Mouse (Mus musculus): Measurements from ENCODE around the gene Cask. TPM values are rescaled to one million over a fixed set of nuclear protein-coding genes. Genes with fewer than 3 reads are reported as not detected.

The Cask gene
- polyA plus RNA-seq (2014; fragmentation: Illumina TruSeq; extraction: RNeasy Lipid Tissue Mini Kit (QIAGEN cat#74804); ENCODE audit: low read depth, low replicate concordance): 12.3 TPM

GRCm38 (mm10) chrX:13851285-13851684, at the start of gene Cask:
Gene Cask (minus strand): TSS chrX:13851367.

GRCm38 (mm10) chrX:13661063-13661462, 190.1 kb downstream of the Cask start, which contains the start of gene Gpr82:
Gene Gpr82 (plus strand): TSS chrX:13661363.

GRCm38 (mm10) chrX:13631599-13632283, 219.4 kb downstream of the Cask start, which contains the start of gene Gpr34:
Gene Gpr34 (plus strand): TSS chrX:13632089.

Other genes starting within 250 kb of the Cask start
- 5.5 TPM for gene Gpr34, start 219.3 kb downstream of the Cask start, polyA plus RNA-seq (2014; fragmentation: Illumina TruSeq; extraction: RNeasy Lipid Tissue Mini Kit (QIAGEN cat#74804); ENCODE audit: low read depth, low replicate concordance)
- gene Gpr82, start 190.0 kb downstream of the Cask start, polyA plus RNA-seq (2014; fragmentation: Illumina TruSeq; extraction: RNeasy Lipid Tissue Mini Kit (QIAGEN cat#74804); ENCODE audit: low read depth, low replicate concordance): 22.2 TPM